Mouse (Mus musculus) adrenal gland, postnatal 14 days (tissue): ENCODE data around the gene Sertad4. TPM values are rescaled to one million over a fixed set of nuclear protein-coding genes. Genes with fewer than 3 reads are reported as not detected.

Experiments used
- DNase-seq: peaks from one replicate; pipeline ENCODE4 v3.0.0; 2021; ENCODE audit warnings: mixed read lengths
- long read RNA-seq, 2 experiments: library from polyadenylated mRNA; stranded (forward); transcript quantifications; one replicate each; pipeline ENCODE4 v2.0.0; 2021
- total RNA-seq: library from RNA; stranded (reverse); gene quantifications from 2 replicates; pipeline ENCODE4 v1.2.3, GENCODE M21; 2021

Sertad4 gene
- 5.9 and 6.6 TPM in 2 replicates for total RNA-seq
- long read RNA-seq, experiment 1, transcript Sertad4-204 (4 exons, 3,350 nt) = major isoform, 8 of 11 reads
- long read RNA-seq, experiment 1, partial matches to known transcripts = 1 of 11 reads
- long read RNA-seq, experiment 1, other reads (novel, unspliced or antisense) = 2 of 11 reads
- long read RNA-seq, experiment 2, transcript Sertad4-204 (4 exons, 3,350 nt) = major isoform, 9 of 10 reads
- long read RNA-seq, experiment 2, partial matches to known transcripts = 0 of 10 reads
- long read RNA-seq, experiment 2, other reads (novel, unspliced or antisense) = 1 of 10 reads

GRCm38 (mm10) chr1:192855474-192856230 lies at the start of gene Sertad4:
Sertad4 (minus strand) TSS chr1:192855756.
- peak; percentile 67 for DNase-seq

GRCm38 (mm10) chr1:192901516-192901915 lies 46.0 kb upstream of the Sertad4 start:
- no peak for DNase-seq

- DNase-seq = no peak
These were observed 45.4 kb upstream of the Sertad4 start for GRCm38 (mm10) chr1:192900913-192901312.

- no peak for DNase-seq
These were observed 43.2 kb upstream of the Sertad4 start for GRCm38 (mm10) chr1:192898742-192899141.

- DNase-seq = peak; percentile 36
These were observed 41.7 kb upstream of the Sertad4 start for GRCm38 (mm10) chr1:192897218-192897617.

- DNase-seq = peak; percentile 68
These were observed 40.5 kb upstream of the Sertad4 start for GRCm38 (mm10) chr1:192896076-192896475.

- peak; percentile 47 for DNase-seq
These were observed 35.2 kb upstream of the Sertad4 start for GRCm38 (mm10) chr1:192890716-192891115.

- no peak for DNase-seq
These were observed 27.2 kb upstream of the Sertad4 start for GRCm38 (mm10) chr1:192882617-192883295.

- DNase-seq = no peak
These were observed 24.6 kb upstream of the Sertad4 start for GRCm38 (mm10) chr1:192880130-192880529.

- DNase-seq = peak; percentile 51
These were observed 23.6 kb upstream of the Sertad4 start for GRCm38 (mm10) chr1:192879086-192879580.

GRCm38 (mm10) chr1:192872841-192873240 lies 17.3 kb upstream of the Sertad4 start:
- DNase-seq = peak; percentile 34

- no peak for DNase-seq
These were observed 14.2 kb upstream of the Sertad4 start for GRCm38 (mm10) chr1:192869761-192870160.

GRCm38 (mm10) chr1:192864440-192864839 lies 8.9 kb upstream of the Sertad4 start:
- no peak for DNase-seq

- no peak for DNase-seq
These were observed 5.9 kb upstream of the Sertad4 start for GRCm38 (mm10) chr1:192861305-192861960.

GRCm38 (mm10) chr1:192860273-192860672 lies 4.7 kb upstream of the Sertad4 start:
- DNase-seq = no peak

GRCm38 (mm10) chr1:192857582-192857981 lies 2.0 kb upstream of the Sertad4 start:
- DNase-seq = no peak

GRCm38 (mm10) chr1:192856931-192857330 lies 1.4 kb upstream of the Sertad4 start:
- DNase-seq = no peak

GRCm38 (mm10) chr1:192856411-192856810 lies 855 bp upstream of the Sertad4 start:
- no peak for DNase-seq

GRCm38 (mm10) chr1:192854819-192855271 lies 711 bp downstream of the Sertad4 start:
- peak; percentile 71 for DNase-seq

GRCm38 (mm10) chr1:192853988-192854818 lies 1.4 kb downstream of the Sertad4 start:
- no peak for DNase-seq

- DNase-seq = no peak
These were observed 2.1 kb downstream of the Sertad4 start for GRCm38 (mm10) chr1:192853429-192853828.
